Mouse (Mus musculus): ENCODE measurements around the gene Elf2. TPM values are rescaled to one million over a fixed set of nuclear protein-coding genes. Genes with fewer than 3 reads are reported as not detected.
A peak's percentile ranks its signal among the peaks of the same experiment; 100 is the strongest.

Gene Elf2
- total and polyA plus RNA-seq, 3 experiments: 38.0 to 53.3 (median 46.5) TPM

GRCm38 (mm10) chr3:51341268-51342081, 1.0 kb upstream of the Elf2 start:
- Histone ChIP-seq H3K4me3 (ENCODE audit: control insufficient read depth in 1 of 2, insufficient read depth in 1 of 2, low read depth in 2 of 2, low read length in 2 of 2) (peak overlapping the region; percentile 87 to 93), H3K4me1 (ENCODE audit: control insufficient read depth in 1 of 2, insufficient read depth in 2 of 2, low read length in 2 of 2) (peaks cover 8 to 14% of the 10 kb centered on the region in 2 experiments), H3K79me2 (ENCODE audit: control insufficient read depth, insufficient read depth, low read length, poor library complexity) (peaks cover 42% of the 10 kb centered on the region), H3K27me3 (ENCODE audit: control insufficient read depth in 1 of 2, insufficient read depth in 2 of 2, low read length in 2 of 2) (no peaks in the 10 kb centered on the region), H3K9me3 (replicated peaks; ENCODE audit: insufficient read depth, low read length) (no peaks in the 10 kb centered on the region), H3K9ac (ENCODE audit: control insufficient read depth, low read depth, low read length, poor library complexity, severe bottlenecking) (peak overlapping the region; percentile 95), H3K36me3 (ENCODE audit: control insufficient read depth in 1 of 2, insufficient read depth in 2 of 2, low read length in 2 of 2) (peaks cover 0 to 16% of the 10 kb centered on the region in 2 experiments; a peak in 2 of 4 replicates), H3K27ac (ENCODE audit: control insufficient read depth, low read depth, low read length) (peak overlapping the region; percentile 97)
- DNase-seq (ENCODE audit: low read depth, low spot score): peak; percentile 87
- TF ChIP-seq MXI1 (IDR thresholded peaks at IDR 0.05; ENCODE audit: low read depth, low read length) (peak; percentile 95), ETS1 (IDR thresholded peaks at IDR 0.05; ENCODE audit: low read depth, low read length) (0 out of 2 replicates have a peak, but pooled peaks have one; percentile 12), BHLHE40 (IDR thresholded peaks at IDR 0.05; ENCODE audit: borderline replicate concordance, low read depth, low read length) (no peak; the same call in 1 of the 2 replicates), USF2 (IDR thresholded peaks at IDR 0.05; ENCODE audit: borderline replicate concordance in 1 of 2, insufficient read depth in 1 of 2, low read depth in 1 of 2, low read length in 2 of 2) (no peak), POLR2AphosphoS2 (IDR thresholded peaks at IDR 0.05; ENCODE audit: low read length) (peak; percentile 54; the same call in 1 of the 2 replicates), NELFE (IDR thresholded peaks at IDR 0.05; ENCODE audit: low read depth, low read length) (peak; percentile 75), UBTF (IDR thresholded peaks at IDR 0.05; ENCODE audit: borderline replicate concordance, insufficient read depth, low read depth, low read length) (peak; percentile 75; the same call in 1 of the 2 replicates), MEF2A (IDR thresholded peaks at IDR 0.05; ENCODE audit: extremely low read depth, insufficient replicate concordance, low read depth, low read length, poor library complexity, severe bottlenecking) (no peak), CHD1 (IDR thresholded peaks at IDR 0.05; ENCODE audit: low read depth, low read length) (no peak), SMC3 (IDR thresholded peaks at IDR 0.05; ENCODE audit: low read depth, low read length) (0 out of 2 replicates have a peak, but pooled peaks have one; percentile 8), MAZ (IDR thresholded peaks at IDR 0.05; ENCODE audit: low read depth, low read length) (0 out of 2 replicates have a peak, but pooled peaks have one; percentile 16), TBP (IDR thresholded peaks at IDR 0.05; ENCODE audit: low read depth, low read length) (peak; percentile 46; the same call in 1 of the 2 replicates), ZC3H11A (IDR thresholded peaks at IDR 0.05; ENCODE audit: low read depth, low read length) (no peak), POLR2A (IDR thresholded peaks at IDR 0.05; ENCODE audit: control insufficient read depth in 1 of 2, insufficient read depth in 1 of 2, low read depth in 1 of 2, low read length in 2 of 2, poor library complexity in 1 of 2) (peak; percentile 54 to 76; a peak in 3 of 4 replicates), MYB (IDR thresholded peaks at IDR 0.05; ENCODE audit: low read depth, low read length) (peak; percentile 84), ZNF384 (IDR thresholded peaks at IDR 0.05; ENCODE audit: low read depth, low read length) (no peak), ELF1 (IDR thresholded peaks at IDR 0.05; ENCODE audit: low read depth, low read length) (no peak), NRF1 (IDR thresholded peaks at IDR 0.05; ENCODE audit: insufficient read depth, low read depth, low read length, poor library complexity, severe bottlenecking) (peak; percentile 59; the same call in 1 of the 2 replicates), SIN3A (IDR thresholded peaks at IDR 0.05; ENCODE audit: low read length) (peak; percentile 53), ZMIZ1 (IDR thresholded peaks at IDR 0.05; ENCODE audit: low read depth, low read length) (peak; percentile 55; the same call in 1 of the 2 replicates), POLR2AphosphoS5 (IDR thresholded peaks at IDR 0.05; ENCODE audit: borderline replicate concordance, low read depth, low read length) (no peak), MAX (IDR thresholded peaks at IDR 0.05; ENCODE audit: low read length) (peak; percentile 76), EP300 (IDR thresholded peaks at IDR 0.05; ENCODE audit: low read depth in 1 of 2, low read length in 2 of 2) (peak in 1 of 2 experiments; percentile 15; a peak in 1 of 4 replicates), USF1 (IDR thresholded peaks at IDR 0.05; ENCODE audit: low read depth, low read length) (0 out of 2 replicates have a peak, but pooled peaks have one; percentile 18)
